Mouse (Mus musculus) MEL (cell line): ENCODE data around the gene Atp6v0a1. TPM values are rescaled to one million over a fixed set of nuclear protein-coding genes. Genes with fewer than 3 reads are reported as not detected.
A peak's percentile ranks its signal among the peaks of the same experiment; 100 is the strongest.

Experiments used
- DNase-seq: peaks from one replicate; pipeline ENCODE4 v3.0.0; 2011; ENCODE audit warnings: low read depth, low spot score
- H3K27ac ChIP-seq: 2 replicates; pipeline ENCODE4 v1.5.1; 2012; ENCODE audit warnings: low read depth, mild to moderate bottlenecking, control low read depth, low read length, moderate library complexity; ENCODE audit not compliant: control insufficient read depth
- H3K27me3 ChIP-seq, 2 experiments: fragments of 150-350 bp in 1 of 2; sonication (generic) in 1 of 2; 2 replicates each; pipeline ENCODE4 v1.6.1; 2012; ENCODE audit warnings: low read length in 2 of 2, mild to moderate bottlenecking in 2 of 2, improper control_type of control experiment in 1 of 2, moderate library complexity in 1 of 2; ENCODE audit not compliant: insufficient read depth in 2 of 2, control insufficient read depth in 1 of 2
- H3K36me3 ChIP-seq, 2 experiments: 2 replicates each; pipeline ENCODE4 v1.6.1; 2012 to 2014; ENCODE audit warnings: low read length in 2 of 2, improper control_type of control experiment in 1 of 2, inconsistent platforms in 1 of 2, mild to moderate bottlenecking in 1 of 2; ENCODE audit not compliant: insufficient read depth in 2 of 2, control insufficient read depth in 1 of 2
- H3K4me1 ChIP-seq, 2 experiments: fragments of 150-350 bp in 1 of 2; sonication (generic) in 1 of 2; 2 replicates each; pipeline ENCODE4 v1.6.1; 2012; ENCODE audit warnings: low read length in 2 of 2, improper control_type of control experiment in 1 of 2, mild to moderate bottlenecking in 1 of 2; ENCODE audit not compliant: insufficient read depth in 2 of 2, control insufficient read depth in 1 of 2
- H3K4me3 ChIP-seq, 2 experiments: fragments of 150-350 bp in 1 of 2; sonication (generic) in 1 of 2; 2 replicates each; pipeline ENCODE4 v1.5.1; 2012; ENCODE audit warnings: low read depth in 2 of 2, low read length in 2 of 2, mild to moderate bottlenecking in 2 of 2, moderate library complexity in 2 of 2, control low read depth in 1 of 2, improper control_type of control experiment in 1 of 2; ENCODE audit not compliant: control insufficient read depth in 1 of 2, insufficient read depth in 1 of 2
- H3K79me2 ChIP-seq: 2 replicates; pipeline ENCODE4 v1.6.1; 2012; ENCODE audit warnings: mild to moderate bottlenecking, low read length, moderate library complexity; ENCODE audit not compliant: control insufficient read depth, poor library complexity, insufficient read depth
- H3K9ac ChIP-seq: 2 replicates; pipeline ENCODE4 v1.6.1; 2012; ENCODE audit warnings: low read depth, mild to moderate bottlenecking, control low read depth, low read length, moderate library complexity; ENCODE audit not compliant: control insufficient read depth, poor library complexity, severe bottlenecking
- H3K9me3 ChIP-seq: fragments of 150-350 bp; sonication (generic); replicated peaks from 2 replicates; pipeline ENCODE4 v1.6.1; 2012; ENCODE audit warnings: mild to moderate bottlenecking, low read length, improper control_type of control experiment, moderate library complexity; ENCODE audit not compliant: insufficient read depth
- BHLHE40 ChIP-seq: IDR thresholded peaks from 2 replicates; pipeline ENCODE4 v1.6.1; 2012; ENCODE audit warnings: low read depth, mild to moderate bottlenecking, inconsistent platforms, low read length, improper control_type of control experiment, borderline replicate concordance
- CHD1 ChIP-seq: IDR thresholded peaks from 2 replicates; pipeline ENCODE4 v1.6.1; 2012; ENCODE audit warnings: low read depth, mild to moderate bottlenecking, inconsistent platforms, low read length, improper control_type of control experiment
- CTCF ChIP-seq, 3 experiments: IDR thresholded peaks in 2 of 3; conservative IDR thresholded peaks in 1 of 3; 2 replicates each; pipeline ENCODE4 v1.5.1; 2011 to 2012; ENCODE audit warnings: low read length in 3 of 3, low read depth in 2 of 3, mild to moderate bottlenecking in 2 of 3, improper control_type of control experiment in 1 of 3, inconsistent platforms in 1 of 3, mixed read lengths in 1 of 3, moderate library complexity in 1 of 3; ENCODE audit not compliant: control insufficient read depth in 1 of 3, insufficient read depth in 1 of 3, poor library complexity in 1 of 3, severe bottlenecking in 1 of 3
- E2F4 ChIP-seq: IDR thresholded peaks from 2 replicates; pipeline ENCODE4 v1.6.1; 2011; ENCODE audit warnings: low read depth, low read length, improper control_type of control experiment, borderline replicate concordance
- EP300 ChIP-seq, 2 experiments: IDR thresholded peaks; 2 replicates each; pipeline ENCODE4 v1.6.1; 2011; ENCODE audit warnings: improper control_type of control experiment in 2 of 2, low read length in 2 of 2, low read depth in 1 of 2, mild to moderate bottlenecking in 1 of 2
- ETS1 ChIP-seq: IDR thresholded peaks from 2 replicates; pipeline ENCODE4 v1.6.1; 2012; ENCODE audit warnings: low read depth, mild to moderate bottlenecking, inconsistent platforms, low read length, improper control_type of control experiment, moderate library complexity
- GATA1 ChIP-seq: IDR thresholded peaks from 2 replicates; pipeline ENCODE4 v1.6.1; 2011; ENCODE audit warnings: low read depth, low read length, improper control_type of control experiment
- HCFC1 ChIP-seq: IDR thresholded peaks from 2 replicates; pipeline ENCODE4 v1.6.1; 2012; ENCODE audit warnings: low read depth, mild to moderate bottlenecking, inconsistent platforms, low read length, improper control_type of control experiment, moderate library complexity
- MAFK ChIP-seq: IDR thresholded peaks from 2 replicates; pipeline ENCODE4 v1.6.1; 2011; ENCODE audit warnings: low read depth, mild to moderate bottlenecking, low read length, improper control_type of control experiment, borderline replicate concordance
- MAX ChIP-seq: IDR thresholded peaks from 2 replicates; pipeline ENCODE4 v1.6.1; 2011; ENCODE audit warnings: low read length, improper control_type of control experiment
- MXI1 ChIP-seq: IDR thresholded peaks from 2 replicates; pipeline ENCODE4 v1.6.1; 2011; ENCODE audit warnings: mild to moderate bottlenecking, low read depth, low read length, improper control_type of control experiment
- MYB ChIP-seq: IDR thresholded peaks from 2 replicates; pipeline ENCODE4 v1.6.1; 2011; ENCODE audit warnings: mild to moderate bottlenecking, low read depth, low read length, improper control_type of control experiment
- MYC ChIP-seq: IDR thresholded peaks from 2 replicates; pipeline ENCODE4 v1.6.1; 2011; ENCODE audit warnings: low read depth, mild to moderate bottlenecking, low read length, improper control_type of control experiment, moderate library complexity
- NRF1 ChIP-seq: IDR thresholded peaks from 2 replicates; pipeline ENCODE4 v1.6.1; 2014; ENCODE audit warnings: low read depth, mild to moderate bottlenecking, inconsistent platforms, low read length, improper control_type of control experiment, moderate library complexity; ENCODE audit not compliant: poor library complexity, insufficient read depth, severe bottlenecking
- RCOR1 ChIP-seq: IDR thresholded peaks from 2 replicates; pipeline ENCODE4 v1.6.1; 2012; ENCODE audit warnings: low read depth, mild to moderate bottlenecking, inconsistent platforms, low read length, improper control_type of control experiment
- SIN3A ChIP-seq: IDR thresholded peaks from 2 replicates; pipeline ENCODE4 v1.6.1; 2012; ENCODE audit warnings: low read length, improper control_type of control experiment, inconsistent platforms
- TAL1 ChIP-seq: IDR thresholded peaks from 2 replicates; pipeline ENCODE4 v1.6.1; 2012; ENCODE audit warnings: mild to moderate bottlenecking, inconsistent platforms, low read length, moderate library complexity, mixed read lengths
- TBP ChIP-seq: IDR thresholded peaks from 2 replicates; pipeline ENCODE4 v1.8.0; 2011; ENCODE audit warnings: low read depth, low read length, improper control_type of control experiment
- TCF12 ChIP-seq: IDR thresholded peaks from 2 replicates; pipeline ENCODE4 v1.6.1; 2014; ENCODE audit warnings: low read depth, mild to moderate bottlenecking, inconsistent platforms, low read length, improper control_type of control experiment, moderate library complexity
- USF1 ChIP-seq: IDR thresholded peaks from 2 replicates; pipeline ENCODE4 v1.6.1; 2014; ENCODE audit warnings: low read depth, mild to moderate bottlenecking, inconsistent platforms, low read length, improper control_type of control experiment, moderate library complexity
- ZKSCAN1 ChIP-seq: IDR thresholded peaks from 2 replicates; pipeline ENCODE4 v1.6.1; 2012; ENCODE audit warnings: low read depth, mild to moderate bottlenecking, inconsistent platforms, low read length, improper control_type of control experiment, moderate library complexity
- ZNF384 ChIP-seq: IDR thresholded peaks from 2 replicates; pipeline ENCODE4 v1.6.1; 2012; ENCODE audit warnings: low read depth, mild to moderate bottlenecking, inconsistent platforms, low read length, improper control_type of control experiment
- polyA plus RNA-seq, 2 experiments: library from polyadenylated mRNA; stranded (reverse) in 1 of 2; unstranded in 1 of 2; fragments of >175 nt in 1 of 2; fragments of >200 nt in 1 of 2; gene quantifications; 2 replicates each; pipeline versions ENCODE4 v1.2.1 to v1.2.4; 2012; ENCODE audit warnings: low replicate concordance in 2 of 2, low read depth in 1 of 2; ENCODE audit not compliant: insufficient read length in 2 of 2, insufficient read depth in 1 of 2, missing spikeins in 1 of 2
- total RNA-seq: library from RNA; depleted of rRNA; stranded (reverse); fragments of 300-350 nt; gene quantifications from 2 replicates; pipeline ENCODE4 v1.2.3, GENCODE M21; 2012

Atp6v0a1 gene
- total and polyA plus RNA-seq, 3 experiments = 12.8 to 23.2 TPM; not detected in 1

DNA sequence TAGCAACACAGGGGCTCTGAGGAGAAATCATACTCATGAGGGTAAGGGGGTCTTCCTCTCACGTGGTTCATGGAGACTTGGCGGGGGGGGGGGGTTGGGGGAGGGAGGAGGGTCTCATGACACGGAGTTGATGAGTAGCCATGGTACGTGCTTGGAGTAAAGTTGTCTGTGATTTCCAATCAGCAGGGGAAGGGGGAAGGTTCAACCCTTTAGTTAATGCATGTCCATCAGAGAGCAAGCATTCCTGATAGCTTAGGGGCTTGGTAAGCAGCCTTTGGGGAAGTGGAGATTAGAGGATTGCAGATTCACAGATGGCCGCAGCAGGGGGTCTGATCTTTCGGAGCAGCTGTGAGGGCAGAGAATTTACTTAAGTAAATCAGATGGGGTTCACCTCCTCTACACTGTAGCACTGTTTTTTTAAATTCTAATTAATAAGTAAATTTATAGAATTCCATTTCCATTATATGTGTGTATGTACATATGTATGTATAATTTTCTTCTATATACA is 18.2 kb upstream of the Atp6v0a1 start:
- Histone ChIP-seq H3K79me2 (no peaks in the 10 kb centered on the region), H3K4me3 (no peak overlapping the region), H3K27me3 (peaks cover 0 to 3% of the 10 kb centered on the region in 2 experiments; a peak in 1 of 4 replicates), H3K36me3 (peaks cover 0 to 20% of the 10 kb centered on the region in 2 experiments; a peak in 2 of 4 replicates), H3K27ac (no peak overlapping the region), H3K9me3 (no peaks in the 10 kb centered on the region), H3K4me1 (peaks cover 5 to 9% of the 10 kb centered on the region in 2 experiments), H3K9ac (no peak overlapping the region)
- peak; percentile 80 for DNase-seq
- TF ChIP-seq ETS1 (peak; percentile 85), TAL1 (peak; percentile 48), TCF12 (peak; percentile 85), GATA1 (peak; percentile 57), NRF1 (no peak), USF1 (no peak), EP300 (IDR thresholded peaks at IDR 0.05; ENCODE audit: low read depth in 1 of 2, low read length in 2 of 2) (peak in 1 of 2 experiments; percentile 58; a peak in 3 of 4 replicates), RCOR1 (peak; percentile 91)

DNA sequence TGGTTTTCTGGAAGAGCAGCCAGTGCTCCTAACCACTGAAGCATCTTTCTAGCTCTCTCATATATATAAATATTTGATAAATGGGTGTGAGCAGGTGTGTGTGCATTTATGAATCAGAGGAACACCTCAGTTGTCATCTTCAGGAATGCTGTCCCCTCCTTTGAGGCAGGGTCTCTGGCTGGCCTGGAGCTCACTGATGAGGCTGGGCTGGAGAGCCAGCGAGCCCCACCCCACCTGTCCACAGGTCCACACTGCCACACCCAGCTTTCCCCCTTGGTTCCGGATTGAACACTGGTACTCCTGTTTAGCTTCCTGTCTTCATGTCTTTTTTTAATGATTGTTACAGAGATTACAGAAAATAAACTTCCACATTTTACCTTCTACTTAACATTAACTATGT is 15.8 kb upstream of the Atp6v0a1 start:
- H3K79me2 ChIP-seq = no peaks in the 10 kb centered on the region
- H3K9ac ChIP-seq = no peak overlapping the region
- H3K4me3 ChIP-seq = no peak overlapping the region
- TF ChIP-seq TBP = no peak
- TF ChIP-seq ZNF384 = 0 out of 2 replicates have a peak, but pooled peaks have one; percentile 10
- no peak for TF ChIP-seq CTCF (IDR thresholded peaks at IDR 0.05 in 2 of 3, conservative IDR thresholded peaks at IDR 0.05 in 1 of 3; ENCODE audit: control insufficient read depth in 1 of 3, insufficient read depth in 1 of 3, low read depth in 2 of 3, low read length in 3 of 3, poor library complexity in 1 of 3, severe bottlenecking in 1 of 3)
- TF ChIP-seq EP300 (IDR thresholded peaks at IDR 0.05; ENCODE audit: low read depth in 1 of 2, low read length in 2 of 2) = peak in 1 of 2 experiments; percentile 32; a peak in 1 of 4 replicates
- TF ChIP-seq HCFC1 = no peak
- no peak for TF ChIP-seq MAX
- no peak overlapping the region for H3K27ac ChIP-seq
- peaks cover 1 to 3% of the 10 kb centered on the region in 2 experiments; a peak in 1 of 4 replicates for H3K27me3 ChIP-seq
- H3K4me1 ChIP-seq = peaks cover 5 to 9% of the 10 kb centered on the region in 2 experiments
- DNase-seq = no peak
- H3K9me3 ChIP-seq = no peaks in the 10 kb centered on the region
- H3K36me3 ChIP-seq = peaks cover 0 to 17% of the 10 kb centered on the region in 2 experiments; a peak in 2 of 4 replicates

DNA sequence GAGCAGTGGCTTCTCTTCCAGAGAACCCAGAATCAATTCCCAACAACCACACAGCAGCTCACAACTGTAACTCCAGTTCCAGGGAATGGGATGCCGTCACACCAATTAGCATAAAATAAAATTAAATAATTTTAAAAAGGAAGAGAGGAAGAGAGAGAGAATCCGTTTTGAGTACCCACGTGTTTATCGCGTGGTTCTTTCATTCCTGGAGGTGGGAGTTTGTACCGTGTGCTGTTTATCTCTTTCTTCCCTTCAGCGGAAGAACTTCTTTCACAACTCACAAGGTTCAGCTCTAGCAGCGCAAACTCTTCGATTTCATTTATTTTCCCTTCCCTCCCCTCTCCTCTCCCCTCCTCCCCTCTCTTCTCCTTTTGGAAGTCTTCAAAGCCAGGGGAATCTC is 15.0 kb upstream of the Atp6v0a1 start:
- H3K79me2 ChIP-seq = no peaks in the 10 kb centered on the region
- peak overlapping the region; percentile 24; the same call in 1 of the 2 replicates for H3K9ac ChIP-seq
- H3K4me3 ChIP-seq = peak overlapping the region in 1 of 2 experiments; percentile 11
- H3K27ac ChIP-seq = no peak overlapping the region; the same call in 1 of the 2 replicates
- no peak for TF ChIP-seq E2F4
- no peak for TF ChIP-seq TBP
- no peak for TF ChIP-seq MAFK
- peak; percentile 98 for TF ChIP-seq MYC
- TF ChIP-seq ZKSCAN1 = no peak
- TF ChIP-seq SIN3A = peak; percentile 58
- TF ChIP-seq EP300 (IDR thresholded peaks at IDR 0.05; ENCODE audit: low read depth in 1 of 2, low read length in 2 of 2) = peak; percentile 39 to 46; a peak in 1 of 4 replicates
- TF ChIP-seq MXI1 = peak; percentile 88
- no peak for TF ChIP-seq ZNF384
- peak; percentile 26; the same call in 1 of the 2 replicates for TF ChIP-seq BHLHE40
- TF ChIP-seq USF1 = 0 out of 2 replicates have a peak, but pooled peaks have one; percentile 40
- TF ChIP-seq CHD1 = no peak
- peak; percentile 97 for TF ChIP-seq MAX
- TF ChIP-seq MYB = no peak
- peaks cover 1 to 3% of the 10 kb centered on the region in 2 experiments; a peak in 1 of 4 replicates for H3K27me3 ChIP-seq
- H3K4me1 ChIP-seq = peaks cover 5 to 9% of the 10 kb centered on the region in 2 experiments
- peak; percentile 57 for DNase-seq
- H3K9me3 ChIP-seq = no peaks in the 10 kb centered on the region
- peaks cover 0 to 13% of the 10 kb centered on the region in 2 experiments; a peak in 2 of 4 replicates for H3K36me3 ChIP-seq
